Mouse (Mus musculus) C2C12 (cell line): ENCODE results near the gene Dazap1.

Source experiments
- CEBPB ChIP-seq: IDR thresholded peaks from one replicate; pipeline ENCODE4 v1.6.1; 2011; ENCODE audit warnings: low read depth, mild to moderate bottlenecking, control low read depth, moderate library complexity
- CTCF ChIP-seq: IDR thresholded peaks from one replicate; pipeline ENCODE4 v1.5.1; 2011; ENCODE audit not compliant: control insufficient read depth, insufficient read depth, insufficient read length
- FOSL1 ChIP-seq: IDR thresholded peaks from one replicate; pipeline ENCODE4 v1.8.0; 2011; ENCODE audit warnings: mild to moderate bottlenecking, low read length; ENCODE audit not compliant: poor library complexity, insufficient read depth, severe bottlenecking
- USF1 ChIP-seq: IDR thresholded peaks from one replicate; pipeline ENCODE4 v1.6.1; 2011; ENCODE audit warnings: low read depth, mild to moderate bottlenecking, control low read depth, moderate library complexity

- no peak for TF ChIP-seq USF1
- TF ChIP-seq CTCF: no peak
- TF ChIP-seq CEBPB: no peak
- TF ChIP-seq FOSL1: no peak
These were observed 9.3 kb upstream of the Dazap1 start for GRCm38 (mm10) chr10:80252011-80252410.
